Mouse (Mus musculus) brain, embryonic 18.5 days (tissue): ENCODE data around the gene Olfr895.

Experiments
- DNase-seq: peaks from one replicate; pipeline ENCODE4 v3.0.0-alpha.2; 2012; ENCODE audit warnings: low read depth, low spot score

Gene Olfr895

DNA sequence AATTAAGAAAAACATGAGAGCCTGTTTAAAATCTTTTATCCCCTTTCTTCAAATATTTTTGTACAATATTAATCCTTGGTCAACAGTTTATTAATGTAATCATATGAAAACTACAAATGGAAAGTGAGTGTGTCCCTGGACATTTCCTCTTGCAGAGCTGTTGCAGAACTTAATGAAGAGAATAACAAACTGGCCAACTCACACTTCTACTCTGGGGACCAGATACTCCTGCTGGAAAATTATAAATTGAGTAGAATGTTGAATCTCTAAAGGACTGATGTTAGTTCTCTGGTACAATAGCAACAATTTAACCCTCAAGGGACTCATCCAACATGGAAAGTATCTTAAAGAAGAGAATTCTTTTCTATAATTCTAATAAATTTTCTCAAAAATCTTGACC, at the start of gene Olfr895:
Gene Olfr895 (plus strand): TSS at position 301 of the 400 bp plus-strand sequence.
- DNase-seq = no peak

DNA sequence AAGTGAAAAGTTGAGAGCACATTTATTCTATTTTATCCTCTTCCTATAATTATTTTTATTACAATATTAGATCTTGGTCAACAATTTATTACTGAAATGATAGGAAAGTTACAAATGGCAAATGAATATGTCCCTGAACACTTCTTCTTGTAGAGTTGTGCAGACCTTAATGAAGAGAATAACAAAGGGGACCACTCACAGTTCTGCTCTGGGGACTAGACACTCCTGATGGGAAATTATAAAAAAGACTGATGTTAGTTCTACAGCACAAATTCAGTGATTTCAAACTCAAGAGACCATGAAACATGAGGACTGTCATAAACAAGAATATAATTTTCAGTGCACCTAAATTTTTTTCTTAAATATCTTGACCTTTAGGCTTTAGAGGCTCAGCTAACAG, 15.2 kb upstream of the Olfr895 start, which contains the start of gene Olfr143:
Gene Olfr143 (plus strand): TSS at position 301 of the 400 bp plus-strand sequence.
- DNase-seq = no peak

GRCm38 (mm10) chr9:38290807-38291206, 23.2 kb downstream of the Olfr895 start, which contains the start of gene Olfr896-ps1:
Gene Olfr896-ps1, plus strand, starts transcription at chr9:38291107.
- DNase-seq = no peak
